Mouse (Mus musculus) gastrocnemius, postnatal 14 days (tissue): ENCODE measurements at regions not wholly inside any gene's neighbourhood (a gene's known extent, or its start where the extent isn't known, plus 50 kb on each side); places are given as distances from the start of the nearest gene placed in this dataset.

Experiments used
- DNase-seq: peaks from one replicate; pipeline ENCODE4 v3.0.0; 2021; ENCODE audit warnings: mixed read lengths
- intact Hi-C: fragments of 180-260 bp; cut with DNase I; formaldehyde crosslinking; loops from one replicate; pipeline ENCODE4 v1.15.1; 2025; ENCODE audit warnings: low total_unique reads

- intact Hi-C loops: no loop called here
- DNase-seq: no peak
Measured at GRCm38 (mm10) chr6:51697754-51698153, 174.1 kb downstream of the Snx10 start.

GRCm38 (mm10) chr6:51698244-51698643 is 174.5 kb downstream of the Snx10 start:
- intact Hi-C loops: no loop called here
- no peak for DNase-seq

GRCm38 (mm10) chr6:51701253-51702020 is 177.7 kb downstream of the Snx10 start:
- intact Hi-C loops: no loop called here
- DNase-seq: no peak

- intact Hi-C loops: no loop called here
- no peak for DNase-seq
Measured at GRCm38 (mm10) chr6:51702456-51703171, 178.9 kb downstream of the Snx10 start.

GRCm38 (mm10) chr6:51708011-51708410 is 184.3 kb downstream of the Snx10 start:
- intact Hi-C loops: no loop called here
- no peak for DNase-seq

GRCm38 (mm10) chr6:51708668-51709339 is 185.1 kb downstream of the Snx10 start:
- intact Hi-C loops: no loop called here

GRCm38 (mm10) chr6:51709340-51710067 is 185.8 kb downstream of the Snx10 start:
- intact Hi-C loops: no loop called here
- DNase-seq: no peak

More at GRCm38 (mm10) chr6:51708668-51709339, 185.1 kb downstream of the Snx10 start:
- DNase-seq: no peak

GRCm38 (mm10) chr6:51710153-51710552 is 186.5 kb downstream of the Snx10 start:
- intact Hi-C loops: no loop called here
- no peak for DNase-seq

- intact Hi-C loops: no loop called here
- DNase-seq: peak; percentile 17
Measured at GRCm38 (mm10) chr6:51710926-51711615, 187.4 kb downstream of the Snx10 start.

GRCm38 (mm10) chr6:51711616-51711970 is 187.9 kb downstream of the Snx10 start:
- DNase-seq: no peak
- intact Hi-C loops: no loop called here

GRCm38 (mm10) chr6:51715158-51715840 is 191.6 kb downstream of the Snx10 start:
- no peak for DNase-seq

GRCm38 (mm10) chr6:51717386-51717785 is 193.7 kb downstream of the Snx10 start:
- no peak for DNase-seq
- intact Hi-C loops: no loop called here

More at GRCm38 (mm10) chr6:51715158-51715840, 191.6 kb downstream of the Snx10 start:
- intact Hi-C loops: no loop called here

GRCm38 (mm10) chr6:51720705-51721104 is 197.0 kb downstream of the Snx10 start:
- intact Hi-C loops: no loop called here
- DNase-seq: no peak

- intact Hi-C loops: no loop called here
- no peak for DNase-seq
Measured at GRCm38 (mm10) chr6:51723053-51723452, 199.4 kb downstream of the Snx10 start.

- DNase-seq: no peak
Measured at GRCm38 (mm10) chr6:51727191-51727590, 203.5 kb downstream of the Snx10 start.

GRCm38 (mm10) chr6:51728816-51729562 is 205.3 kb downstream of the Snx10 start:
- DNase-seq: no peak
- intact Hi-C loops: no loop called here

More at GRCm38 (mm10) chr6:51727191-51727590, 203.5 kb downstream of the Snx10 start:
- intact Hi-C loops: no loop called here

GRCm38 (mm10) chr6:51730564-51731351 is 207.1 kb downstream of the Snx10 start:
- intact Hi-C loops: no loop called here
- DNase-seq: no peak
